Mouse (Mus musculus) limb, embryonic 13.5 days (tissue): Measurements from ENCODE around the gene Tiparp. TPM values are rescaled to one million over a fixed set of nuclear protein-coding genes. Genes with fewer than 3 reads are reported as not detected.

Source experiments
- ATAC-seq: fragments of 200-750 bp; cut with Nextera tagmentation; 2 replicates; pipeline ENCODE4 v1.8.0; 2017; ENCODE audit warnings: low read depth, moderate number of reproducible peaks, moderate TSS enrichment; ENCODE audit not compliant: low FRiP score
- H3K27ac ChIP-seq: fragments of 300-500 bp; sonication (generic); 2 replicates; pipeline ENCODE4 v1.5.1; 2015; ENCODE audit warnings: inconsistent platforms, mild to moderate bottlenecking, moderate library complexity
- H3K27me3 ChIP-seq: fragments of 300-500 bp; sonication (generic); 2 replicates; pipeline ENCODE4 v1.6.1; 2015; ENCODE audit warnings: mild to moderate bottlenecking, inconsistent platforms
- H3K36me3 ChIP-seq: fragments of 300-500 bp; sonication (generic); 2 replicates; pipeline ENCODE4 v1.6.1; 2015; ENCODE audit warnings: inconsistent platforms, mild to moderate bottlenecking, moderate library complexity
- H3K4me1 ChIP-seq: fragments of 300-500 bp; sonication (generic); 2 replicates; pipeline ENCODE4 v1.6.1; 2015; ENCODE audit warnings: inconsistent platforms
- H3K4me2 ChIP-seq: fragments of 300-500 bp; sonication (generic); replicated peaks from 2 replicates; pipeline ENCODE4 v1.6.1; 2015; ENCODE audit warnings: inconsistent platforms, mild to moderate bottlenecking, moderate library complexity
- H3K4me3 ChIP-seq: fragments of 300-500 bp; sonication (generic); 2 replicates; pipeline ENCODE4 v1.5.1; 2015; ENCODE audit warnings: moderate library complexity, mild to moderate bottlenecking, inconsistent platforms
- H3K9ac ChIP-seq: fragments of 300-500 bp; sonication (generic); 2 replicates; pipeline ENCODE4 v1.6.1; 2015; ENCODE audit warnings: mild to moderate bottlenecking, inconsistent platforms
- H3K9me3 ChIP-seq: fragments of 300-500 bp; sonication (generic); 2 replicates; pipeline ENCODE4 v1.6.1; 2016; ENCODE audit warnings: inconsistent platforms
- WGBS: fragments of 180-500 bp; shearing (Covaris S2); methylation state at CpG from one replicate; pipeline ENCODE4 v1.1.7; 2015; 5-methylcytosine and 5-hydroxymethylcytosine counted together
- polyA plus RNA-seq: library from polyadenylated mRNA; unstranded; fragments of >200 nt; fragmentation: Nextera tagmentation; extraction: Ambion mirVana; gene quantifications from 2 replicates; pipeline ENCODE4 v1.2.1, GENCODE M21; 2015

Gene Tiparp
- polyA plus RNA-seq, 1 experiment from 2014 or later = 33.4 TPM

DNA sequence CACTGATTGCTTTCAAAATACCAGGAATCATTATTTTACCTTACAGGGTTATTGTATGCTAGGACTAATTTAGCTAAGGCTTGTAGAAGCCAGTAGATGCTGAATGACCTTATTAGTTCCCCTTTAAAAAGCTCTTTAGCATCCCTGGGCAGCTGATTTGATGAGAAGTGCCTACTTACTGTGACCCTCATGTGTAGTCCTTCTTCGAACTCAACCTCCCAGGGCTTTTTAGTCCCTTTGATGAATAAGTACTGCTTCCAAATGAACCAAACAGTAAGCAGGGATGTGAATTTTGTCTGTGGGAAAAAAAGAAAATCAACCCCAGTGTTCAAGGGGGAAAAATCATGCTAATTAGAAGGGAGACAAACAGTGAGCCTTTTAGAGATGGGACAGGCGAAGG, 58.8 kb downstream of the Tiparp start:
- Histone ChIP-seq H3K4me3 (no peak overlapping the region), H3K9me3 (no peaks in the 10 kb centered on the region), H3K27me3 (peaks cover 4% of the 10 kb centered on the region; the same call in 1 of the 2 replicates), H3K9ac (peak overlapping the region; percentile 48; the same call in 1 of the 2 replicates), H3K36me3 (no peaks in the 10 kb centered on the region), H3K4me1 (peaks cover 29% of the 10 kb centered on the region), H3K27ac (no peak overlapping the region), H3K4me2 (peak overlapping the region; percentile 62)
- no peak for ATAC-seq
- 64% methylated on average over 2 of the region's 2 CpGs for WGBS

DNA sequence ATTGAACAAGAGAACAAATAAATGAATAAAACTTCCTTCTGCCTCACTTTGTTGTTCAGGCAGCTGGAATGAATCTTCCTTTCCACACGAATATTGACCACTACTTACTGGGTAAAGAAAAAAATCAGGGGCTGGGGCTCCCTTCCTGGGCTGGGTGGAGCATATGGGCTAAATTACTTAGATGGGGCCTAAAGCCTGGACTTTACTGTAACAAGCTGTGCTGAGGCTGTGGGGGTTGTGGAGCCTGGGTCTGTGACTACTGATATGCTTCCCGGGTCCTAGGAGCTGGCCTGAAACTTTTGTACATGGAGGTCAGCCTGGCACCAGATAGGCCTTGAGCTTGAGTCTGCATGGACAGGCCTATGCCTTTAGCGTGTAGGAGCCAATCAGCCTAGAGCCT, 60.2 kb downstream of the Tiparp start:
- Histone ChIP-seq H3K4me3 (no peak overlapping the region), H3K27me3 (peaks cover 4% of the 10 kb centered on the region; the same call in 1 of the 2 replicates), H3K4me1 (peaks cover 29% of the 10 kb centered on the region), H3K4me2 (no peak overlapping the region), H3K36me3 (no peaks in the 10 kb centered on the region), H3K9ac (no peak overlapping the region), H3K27ac (no peak overlapping the region), H3K9me3 (no peaks in the 10 kb centered on the region)
- 45% methylated on average over 3 of the region's 3 CpGs for WGBS
- ATAC-seq = 0 out of 2 replicates have a peak, but pooled peaks have one; percentile 19

DNA sequence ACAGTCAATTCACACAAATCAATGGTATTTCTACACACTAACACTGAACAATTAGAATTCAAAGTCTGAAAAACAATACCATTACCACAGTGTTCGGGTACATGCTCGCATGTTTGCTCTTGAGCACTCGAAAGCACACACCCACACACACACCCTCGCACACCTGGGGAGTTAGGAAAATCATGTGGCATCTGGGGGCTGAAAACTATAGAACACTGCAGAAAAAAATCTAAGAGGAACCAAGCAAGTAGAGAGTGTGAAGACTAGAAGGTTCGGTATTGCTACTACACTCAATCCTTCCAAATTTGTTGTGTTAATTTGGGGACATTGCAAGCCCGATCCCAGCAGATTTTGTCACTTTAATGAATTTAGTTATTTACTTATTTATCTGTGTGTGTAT, 64.6 kb downstream of the Tiparp start:
- no peak overlapping the region for H3K9ac ChIP-seq
- no peaks in the 10 kb centered on the region for H3K9me3 ChIP-seq
- 93% methylated on average over 6 of the region's 6 CpGs for WGBS
- no peaks in the 10 kb centered on the region for H3K36me3 ChIP-seq
- H3K4me1 ChIP-seq = peaks cover 19% of the 10 kb centered on the region
- no peak overlapping the region for H3K4me2 ChIP-seq
- H3K4me3 ChIP-seq = no peak overlapping the region
- no peaks in the 10 kb centered on the region for H3K27me3 ChIP-seq
- no peak overlapping the region for H3K27ac ChIP-seq
- ATAC-seq = no peak

- H3K27ac ChIP-seq = no peak overlapping the region
- no peak overlapping the region for H3K4me2 ChIP-seq
- H3K4me3 ChIP-seq = no peak overlapping the region
- H3K36me3 ChIP-seq = no peaks in the 10 kb centered on the region
- ATAC-seq = no peak
- no peaks in the 10 kb centered on the region for H3K9me3 ChIP-seq
- H3K4me1 ChIP-seq = peaks cover 20% of the 10 kb centered on the region
- H3K9ac ChIP-seq = no peak overlapping the region
- no peaks in the 10 kb centered on the region for H3K27me3 ChIP-seq
Observed at GRCm38 (mm10) chr3:65594493-65594892, 66.3 kb downstream of the Tiparp start.

- no peaks in the 10 kb centered on the region for H3K9me3 ChIP-seq
- no peak overlapping the region for H3K4me3 ChIP-seq
- 57% methylated on average over 3 of the region's 3 CpGs for WGBS
- no peaks in the 10 kb centered on the region for H3K36me3 ChIP-seq
- H3K27me3 ChIP-seq = no peaks in the 10 kb centered on the region
- no peak overlapping the region for H3K9ac ChIP-seq
- no peak for ATAC-seq
- H3K4me1 ChIP-seq = peaks cover 20% of the 10 kb centered on the region
- H3K27ac ChIP-seq = no peak overlapping the region
- H3K4me2 ChIP-seq = no peak overlapping the region
Observed at GRCm38 (mm10) chr3:65595196-65595595, 67.0 kb downstream of the Tiparp start.

DNA sequence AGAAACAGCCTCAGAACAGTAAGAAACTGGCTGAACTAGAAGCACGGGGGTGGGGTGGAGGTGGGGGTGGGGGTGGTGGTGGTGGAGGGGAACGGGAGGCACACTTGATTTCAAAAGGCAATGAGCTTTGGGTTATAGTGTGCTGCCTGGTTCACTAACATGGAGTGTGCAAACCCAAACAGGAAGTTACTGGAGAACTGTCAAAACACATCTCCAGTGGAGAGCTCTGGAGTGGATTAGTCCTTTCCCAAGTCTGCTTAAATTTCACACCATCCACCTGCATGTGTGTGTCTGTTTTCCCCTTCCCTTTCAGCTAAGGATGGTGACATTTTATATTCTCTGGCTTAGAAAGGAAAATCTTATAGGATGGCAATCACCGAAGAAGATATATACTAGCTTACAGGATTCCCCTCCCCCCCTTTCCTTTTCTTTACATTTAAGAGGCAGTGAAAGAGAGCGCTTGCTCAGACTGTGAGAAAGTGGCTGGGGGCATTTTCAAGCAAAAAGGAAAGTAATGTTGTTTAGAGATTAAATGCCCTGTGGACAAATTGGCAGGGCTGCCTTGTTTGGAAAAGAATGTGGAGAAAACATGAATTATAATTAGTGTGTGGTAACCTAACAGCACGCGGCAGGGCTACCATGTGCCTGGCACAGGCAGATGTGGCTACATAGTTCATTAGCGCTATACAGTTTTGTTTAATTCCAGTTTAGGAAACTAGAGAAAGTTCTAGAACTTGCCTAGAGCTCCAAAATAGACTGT, 70.0 kb downstream of the Tiparp start:
- 62% methylated on average over 7 of the region's 7 CpGs for WGBS
- Histone ChIP-seq H3K27ac (no peak overlapping the region), H3K9me3 (no peaks in the 10 kb centered on the region), H3K36me3 (no peaks in the 10 kb centered on the region), H3K4me2 (no peak overlapping the region), H3K9ac (no peak overlapping the region), H3K27me3 (no peaks in the 10 kb centered on the region), H3K4me1 (peaks cover 22% of the 10 kb centered on the region), H3K4me3 (no peak overlapping the region)
- no peak for ATAC-seq

DNA sequence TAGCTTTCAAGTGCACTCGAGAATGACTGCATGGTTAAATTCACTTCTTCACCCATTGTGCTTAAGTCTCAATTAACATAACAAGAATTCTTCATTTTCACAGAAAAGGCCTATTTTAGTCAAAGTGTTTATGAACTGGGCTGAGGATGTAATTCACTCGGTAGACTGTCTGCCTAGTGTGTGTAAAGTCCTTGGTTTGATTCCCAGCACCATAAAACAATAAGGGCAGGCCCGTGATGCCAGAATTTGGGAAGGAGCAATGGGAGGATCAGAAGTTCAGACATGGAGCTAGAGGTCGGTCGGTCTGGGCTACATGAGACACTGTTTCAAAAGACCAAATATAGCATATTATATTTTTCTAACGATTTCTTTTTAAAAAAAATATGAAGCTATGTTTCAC, 70.9 kb downstream of the Tiparp start:
- Histone ChIP-seq H3K4me2 (no peak overlapping the region), H3K27ac (no peak overlapping the region), H3K27me3 (no peaks in the 10 kb centered on the region), H3K4me3 (no peak overlapping the region), H3K9ac (no peak overlapping the region), H3K36me3 (no peaks in the 10 kb centered on the region), H3K4me1 (peaks cover 22% of the 10 kb centered on the region), H3K9me3 (no peaks in the 10 kb centered on the region)
- no peak for ATAC-seq
- 78% methylated on average over 6 of the region's 6 CpGs for WGBS

DNA sequence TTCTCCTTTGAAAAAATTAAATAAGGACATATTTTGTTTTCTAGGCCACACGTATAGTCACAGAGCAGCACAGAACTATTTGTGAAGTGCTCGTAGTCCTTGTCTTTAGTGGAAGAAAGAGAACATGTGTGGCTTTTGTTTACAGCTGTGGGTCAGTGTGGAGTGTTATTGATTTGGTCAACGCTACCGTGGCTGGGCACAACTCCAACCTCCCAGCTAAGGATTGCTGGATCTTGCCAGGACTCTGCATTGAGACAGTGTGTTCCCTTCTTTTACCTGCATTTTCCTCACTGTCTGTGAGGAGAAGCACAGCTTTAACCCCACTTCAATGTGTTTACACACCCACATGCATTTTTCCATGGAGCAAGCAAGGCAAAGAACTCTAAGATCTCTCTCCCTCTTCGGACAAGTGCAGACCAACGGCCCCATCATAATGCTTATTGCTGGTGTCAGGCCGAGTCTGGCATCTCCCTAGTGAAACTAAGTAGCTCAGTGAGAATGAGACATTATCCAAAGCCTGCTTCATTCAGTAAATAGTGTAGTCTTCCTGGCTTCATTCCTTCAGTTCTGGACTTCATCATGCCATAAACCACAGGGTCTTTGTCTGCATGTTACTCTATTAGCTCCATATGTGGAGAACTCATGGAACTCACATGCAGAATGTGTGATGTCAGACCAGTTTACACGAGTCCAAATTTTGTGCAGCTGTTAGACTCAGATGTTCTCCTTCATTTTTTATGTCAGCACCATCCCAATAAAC, 73.3 kb downstream of the Tiparp start:
- ATAC-seq = peak; percentile 73; the same call in 1 of the 2 replicates
- Histone ChIP-seq H3K4me3 (no peak overlapping the region), H3K27ac (no peak overlapping the region)

DNA sequence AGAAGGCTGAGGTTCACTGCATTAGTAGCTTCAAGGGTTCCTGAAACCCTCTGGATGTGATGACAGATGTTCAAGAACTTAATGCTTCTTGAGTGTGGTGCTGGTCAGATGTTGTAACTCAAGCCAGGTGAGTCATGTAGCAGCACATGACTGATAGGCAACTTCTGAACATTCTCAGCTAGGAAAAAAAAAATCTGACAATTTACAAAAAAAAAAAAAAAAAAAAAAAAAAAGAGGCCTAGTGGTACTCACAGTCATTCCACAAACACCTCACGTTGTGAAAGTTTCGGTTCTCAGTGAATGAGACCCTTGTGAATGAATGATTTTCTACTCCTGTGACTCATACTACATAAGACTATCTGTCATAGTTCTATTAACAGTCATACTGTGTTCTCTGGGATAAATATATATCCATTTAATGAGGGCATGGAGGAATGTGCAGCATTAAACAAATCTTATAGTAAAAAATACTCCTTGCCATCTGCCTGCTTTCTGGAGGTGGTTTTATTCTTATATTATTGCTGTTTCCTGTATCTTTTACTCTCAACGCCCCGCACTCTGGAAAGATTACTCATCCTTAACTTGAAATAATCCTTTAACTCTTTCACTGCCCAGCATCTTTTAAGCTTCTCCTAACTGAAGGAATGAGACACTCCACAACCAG, 75.3 kb downstream of the Tiparp start:
- H3K9ac ChIP-seq = no peak overlapping the region
- WGBS = 61% methylated on average over 4 of the region's 4 CpGs
- no peaks in the 10 kb centered on the region for H3K27me3 ChIP-seq
- H3K9me3 ChIP-seq = no peaks in the 10 kb centered on the region
- no peak overlapping the region for H3K27ac ChIP-seq
- no peak for ATAC-seq
- H3K36me3 ChIP-seq = no peaks in the 10 kb centered on the region
- no peak overlapping the region for H3K4me3 ChIP-seq
- no peak overlapping the region for H3K4me2 ChIP-seq
- H3K4me1 ChIP-seq = peaks cover 7% of the 10 kb centered on the region; the same call in 1 of the 2 replicates

More for the DNA sequence above, 73.3 kb downstream of the Tiparp start:
- H3K36me3 ChIP-seq = no peaks in the 10 kb centered on the region
- H3K27me3 ChIP-seq = no peaks in the 10 kb centered on the region
- no peak overlapping the region for H3K9ac ChIP-seq
- peaks cover 13% of the 10 kb centered on the region for H3K4me1 ChIP-seq
- 57% methylated on average over 8 of the region's 8 CpGs for WGBS
- no peak overlapping the region for H3K4me2 ChIP-seq
- H3K9me3 ChIP-seq = no peaks in the 10 kb centered on the region

Other genes with a start within 250 kb of the Tiparp start
- 276 and 291 TPM in 2 replicates for gene Ssr3, start 135.8 kb upstream of the Tiparp start, polyA plus RNA-seq
- 7.8 and 9.8 TPM in 2 replicates for gene Lekr1, start 137.8 kb downstream of the Tiparp start, polyA plus RNA-seq